Mouse (Mus musculus) cerebellum, adult 2 months (tissue): ENCODE measurements around the gene Map4k3.

Experiments used
- CTCF ChIP-seq: fragments of 200-500 bp; IDR thresholded peaks from 2 replicates; pipeline ENCODE4 v1.5.1; 2011; ENCODE audit warnings: low read depth, mild to moderate bottlenecking, control low read depth, low read length, moderate library complexity, borderline replicate concordance; ENCODE audit not compliant: insufficient read depth
- POLR2A ChIP-seq: fragments of 200-500 bp; IDR thresholded peaks from 2 replicates; pipeline ENCODE4 v1.6.1; 2011; ENCODE audit warnings: low read length, control low read depth, borderline replicate concordance; ENCODE audit not compliant: insufficient read depth

DNA sequence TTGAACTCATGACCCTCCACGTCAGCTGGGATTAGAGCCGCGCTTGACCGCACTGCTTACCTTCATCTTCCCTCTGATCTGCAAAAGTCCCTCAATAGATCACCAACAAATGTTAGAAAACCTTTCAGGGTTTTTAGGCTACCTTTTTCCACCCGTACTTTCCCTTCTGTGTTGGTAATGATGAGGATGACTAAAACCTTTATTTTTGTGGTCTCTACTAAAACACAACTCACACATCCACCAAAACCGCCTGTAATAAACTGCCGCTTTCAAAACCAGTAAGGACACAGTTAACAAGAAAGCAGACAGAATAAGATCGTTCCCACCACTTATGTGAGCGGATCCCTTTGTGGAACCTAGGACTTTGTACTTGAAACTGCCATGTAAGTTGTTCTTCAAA lies 149.2 kb downstream of the Map4k3 start:
- TF ChIP-seq CTCF = no peak
- TF ChIP-seq POLR2A = no peak
